Mouse (Mus musculus): ENCODE measurements around the gene Gm36176.
A peak's percentile ranks its signal among the peaks of the same experiment; 100 is the strongest.
"Not testable (repeated sequence)": the region's sequence is repeated elsewhere in the genome, so short reads cannot be mapped to it uniquely, and the experiment has no call there.

Gm36176 gene

DNA sequence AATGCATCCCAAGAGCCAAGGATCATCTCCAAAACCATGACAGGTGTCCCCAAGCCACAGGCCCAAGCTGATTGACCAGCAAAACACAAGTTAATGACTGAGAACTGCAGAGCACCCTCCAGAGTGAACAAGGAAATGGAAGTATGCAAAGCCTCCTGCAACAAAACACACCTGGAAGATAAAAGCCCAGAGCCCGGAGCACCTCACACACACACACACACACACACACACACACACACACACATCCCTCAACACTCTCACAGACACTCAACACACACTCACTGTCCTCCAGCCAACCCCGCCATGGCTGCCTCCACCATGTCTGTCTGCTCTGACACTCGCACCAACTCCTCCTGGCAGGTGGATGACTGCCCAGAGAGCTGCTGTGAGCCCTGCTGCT lies at the start of gene Gm36176:
TSS of gene Gm36176 (plus strand) at position 301 of the 400 bp plus-strand sequence.
- no peak for DNase-seq (ENCODE audit: low read depth in 2 of 2, low spot score in 2 of 2)

GRCm38 (mm10) chr10:77797677-77798076 lies 48.9 kb upstream of the Gm36176 start:
- DNase-seq (ENCODE audit: low read depth in 2 of 2, low spot score in 2 of 2), result no peak

DNA sequence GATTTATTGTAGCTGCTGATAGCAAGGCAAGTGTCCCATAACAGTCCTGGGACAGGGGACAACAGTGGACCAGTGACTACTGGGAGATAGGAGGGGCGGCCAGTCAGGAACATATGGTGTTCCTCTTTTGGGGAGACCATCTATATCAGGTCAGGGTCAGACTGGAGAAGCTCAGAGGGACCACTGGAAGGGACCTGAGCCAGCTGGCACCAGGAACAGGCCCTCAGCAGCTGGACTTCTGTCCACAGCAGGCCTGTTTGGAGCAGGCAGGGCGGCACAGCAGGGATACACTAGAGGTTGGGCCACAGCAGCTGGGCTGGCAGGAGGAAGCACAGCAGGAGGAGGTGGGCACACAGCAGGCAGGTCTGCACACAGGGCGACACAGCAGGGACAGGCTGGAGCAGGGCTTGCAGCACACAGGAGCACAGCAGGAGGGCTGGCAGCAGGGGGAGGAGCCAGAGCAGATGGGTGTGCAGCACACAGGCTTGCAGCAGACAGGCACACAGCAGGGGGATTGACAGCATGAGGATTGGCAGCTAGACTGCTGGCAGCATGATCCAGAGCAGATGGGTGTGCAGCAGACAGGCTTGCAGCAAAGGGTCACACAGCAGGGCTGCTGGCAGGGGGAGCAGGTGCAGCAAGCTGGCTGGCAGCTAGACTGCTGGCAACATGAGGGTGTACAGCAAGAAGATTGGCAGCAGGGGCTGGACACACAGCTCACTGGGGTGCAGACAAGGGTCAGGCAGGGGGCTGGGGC lies 48.3 kb upstream of the Gm36176 start:
- not testable (repeated sequence) for DNase-seq (ENCODE audit: low read depth in 2 of 2, low spot score in 2 of 2)

- DNase-seq (ENCODE audit: low read depth in 2 of 2, low spot score in 2 of 2), result no peak
Observed at GRCm38 (mm10) chr10:77798921-77799508, 47.6 kb upstream of the Gm36176 start, which contains the start of gene Gm19668. Gene Gm19668 (minus strand): TSS chr10:77799133.

GRCm38 (mm10) chr10:77804095-77804494 lies 42.5 kb upstream of the Gm36176 start:
- no peak for DNase-seq (ENCODE audit: low read depth in 2 of 2, low spot score in 2 of 2)

DNA sequence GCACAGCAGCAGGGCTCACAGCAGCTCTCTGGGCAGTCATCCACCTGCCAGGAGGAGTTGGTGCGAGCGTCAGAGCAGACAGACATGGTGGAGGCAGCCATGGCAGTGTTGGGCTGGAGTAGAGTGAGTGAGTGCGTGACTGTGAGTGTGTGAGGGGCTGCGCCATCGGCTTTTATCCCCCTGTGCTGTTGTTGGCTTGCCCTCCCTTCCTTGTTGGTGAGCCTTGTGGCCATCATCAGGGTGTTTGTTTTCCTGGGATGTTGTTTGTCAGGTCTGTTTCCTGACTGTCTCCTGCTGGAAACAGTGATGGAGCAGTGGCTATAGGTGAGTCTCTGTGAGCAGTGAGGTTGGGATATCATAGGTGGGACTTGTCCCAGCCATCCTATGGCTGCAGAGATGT lies 34.9 kb upstream of the Gm36176 start, which contains the start of gene Gm9507:
TSS of gene Gm9507 (minus strand) at position 101 of the 400 bp plus-strand sequence.
- DNase-seq (ENCODE audit: low read depth in 2 of 2, low spot score in 2 of 2), result no peak

DNA sequence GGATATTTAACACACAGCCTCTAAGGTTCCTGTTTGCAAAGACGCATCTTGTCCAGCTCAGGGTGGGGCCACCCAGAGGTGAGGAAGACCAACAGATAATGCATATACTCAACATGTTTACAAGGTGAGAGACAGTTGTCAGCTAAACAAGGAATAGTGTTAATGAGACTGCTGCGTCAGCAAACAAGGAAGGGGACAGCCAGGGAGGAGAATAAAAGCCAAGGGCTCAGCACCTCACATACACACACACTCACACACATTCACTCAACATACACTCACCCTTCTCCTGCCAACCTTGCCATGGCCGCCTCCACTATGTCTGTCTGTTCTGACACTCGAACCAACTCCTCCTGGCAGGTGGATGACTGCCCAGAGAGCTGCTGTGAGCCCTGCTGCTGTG lies 32.2 kb upstream of the Gm36176 start, which contains the start of gene Gm2696:
TSS of gene Gm2696 (plus strand) at position 301 of the 400 bp plus-strand sequence.
- DNase-seq (ENCODE audit: low read depth in 2 of 2, low spot score in 2 of 2), result no peak

DNA sequence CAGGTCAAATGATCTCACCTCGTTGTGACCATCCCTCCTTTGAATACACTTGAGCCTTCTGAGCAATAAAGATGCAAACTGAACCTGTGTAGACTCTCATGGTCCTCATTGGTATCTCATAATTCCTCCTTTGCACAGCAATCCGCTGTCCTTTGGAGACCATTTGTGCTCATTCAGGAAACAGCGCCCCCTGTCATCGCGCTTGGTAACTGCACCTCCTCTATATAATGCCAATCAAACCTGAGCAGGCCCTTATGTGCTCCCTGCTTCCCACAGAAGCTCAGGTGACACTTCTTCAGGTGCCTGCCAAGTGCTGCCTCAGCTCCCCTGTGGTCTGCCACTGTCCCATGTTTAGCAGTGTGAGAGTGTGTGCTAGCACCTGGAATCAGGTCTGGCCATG lies 31.1 kb upstream of the Gm36176 start:
- peak in 1 of 2 experiments; percentile 4 for DNase-seq (ENCODE audit: low read depth in 2 of 2, low spot score in 2 of 2)

DNA sequence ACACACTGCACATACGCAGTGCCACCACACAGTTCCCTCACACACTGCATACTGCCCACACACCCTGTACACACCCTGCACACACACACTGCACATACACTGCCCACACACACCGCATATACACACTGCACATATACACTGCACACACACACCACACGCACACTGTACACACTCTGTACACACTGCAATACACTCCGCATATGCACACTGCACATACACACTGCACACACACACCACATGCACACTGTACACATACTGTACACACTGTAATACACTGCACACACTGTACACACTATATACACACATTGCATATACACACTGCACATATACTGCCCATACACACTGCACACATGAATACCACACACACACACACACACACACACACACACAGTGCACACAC lies 28.1 kb upstream of the Gm36176 start:
- no peak for DNase-seq (ENCODE audit: low read depth in 2 of 2, low spot score in 2 of 2)

DNA sequence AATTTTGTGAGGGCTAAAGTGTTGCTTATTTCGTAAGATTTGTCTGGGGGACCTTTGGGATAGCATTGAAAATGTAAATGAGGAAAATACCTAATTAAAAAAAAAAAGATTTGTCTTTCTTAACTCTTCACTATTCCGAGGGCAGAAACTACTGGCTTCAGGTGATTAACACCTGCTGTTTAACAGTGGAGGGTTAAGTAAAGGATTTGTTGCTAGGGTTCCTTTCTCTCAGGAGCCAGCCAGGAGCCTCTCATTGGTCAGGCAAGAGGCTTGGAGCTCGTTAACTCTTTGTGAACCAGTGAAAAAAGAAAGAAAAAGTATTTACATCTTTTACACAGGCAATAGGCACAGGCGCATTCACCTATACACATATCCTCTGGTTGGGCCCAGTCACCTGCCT lies 27.4 kb upstream of the Gm36176 start:
- DNase-seq (ENCODE audit: low read depth in 2 of 2, low spot score in 2 of 2), result no peak

DNA sequence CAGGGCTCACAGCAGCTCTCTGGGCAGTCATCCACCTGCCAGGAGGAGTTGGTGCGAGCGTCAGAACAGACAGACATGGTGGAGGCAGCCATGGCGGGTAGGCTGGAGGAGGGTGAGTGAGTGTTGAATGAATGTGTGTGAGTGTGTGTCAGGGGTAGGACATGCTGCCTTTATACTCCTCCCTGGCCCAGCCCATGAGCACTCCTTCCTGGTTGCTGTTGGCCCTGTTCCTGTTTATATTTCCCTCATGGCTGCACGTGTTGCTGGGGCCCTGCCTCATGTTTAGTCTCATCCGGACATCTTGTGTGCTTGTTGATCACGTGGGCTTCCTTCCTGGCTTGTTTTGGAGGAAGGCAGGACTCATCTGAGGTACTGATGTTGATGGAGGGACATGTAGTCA lies 19.7 kb upstream of the Gm36176 start, which contains the start of gene Krtap10-4:
TSS of gene Krtap10-4 (minus strand) at position 145 of the 400 bp plus-strand sequence.
- DNase-seq (ENCODE audit: low read depth in 2 of 2, low spot score in 2 of 2), result no peak

DNA sequence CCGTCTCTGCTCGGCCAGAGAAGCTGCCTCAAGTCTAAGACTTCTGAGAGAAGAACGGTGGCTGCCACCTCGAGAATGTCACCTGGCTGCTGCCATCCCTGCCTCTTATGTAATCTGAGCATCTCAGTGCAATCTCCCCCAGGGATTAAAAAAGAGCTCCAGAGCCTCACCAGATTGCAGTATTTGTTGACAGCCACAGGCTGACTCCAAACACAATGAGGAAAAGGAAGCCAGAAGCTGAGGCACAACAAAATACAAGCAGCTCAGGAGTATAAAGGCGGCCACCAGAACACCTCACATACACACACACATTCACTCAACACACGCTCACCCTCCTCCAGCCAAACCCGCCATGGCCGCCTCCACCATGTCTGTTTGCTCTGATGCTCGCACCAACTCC lies 11.0 kb upstream of the Gm36176 start, which contains the start of gene Krtap10-10:
TSS of gene Krtap10-10 (plus strand) at position 301 of the 400 bp plus-strand sequence.
- no peak for DNase-seq (ENCODE audit: low read depth in 2 of 2, low spot score in 2 of 2)

- DNase-seq (ENCODE audit: low read depth in 2 of 2, low spot score in 2 of 2), result no peak
Observed at GRCm38 (mm10) chr10:77839006-77839405, 7.6 kb upstream of the Gm36176 start.

GRCm38 (mm10) chr10:77846961-77847360 lies 358 bp downstream of the Gm36176 start:
- DNase-seq (ENCODE audit: low read depth in 2 of 2, low spot score in 2 of 2), result no peak

DNA sequence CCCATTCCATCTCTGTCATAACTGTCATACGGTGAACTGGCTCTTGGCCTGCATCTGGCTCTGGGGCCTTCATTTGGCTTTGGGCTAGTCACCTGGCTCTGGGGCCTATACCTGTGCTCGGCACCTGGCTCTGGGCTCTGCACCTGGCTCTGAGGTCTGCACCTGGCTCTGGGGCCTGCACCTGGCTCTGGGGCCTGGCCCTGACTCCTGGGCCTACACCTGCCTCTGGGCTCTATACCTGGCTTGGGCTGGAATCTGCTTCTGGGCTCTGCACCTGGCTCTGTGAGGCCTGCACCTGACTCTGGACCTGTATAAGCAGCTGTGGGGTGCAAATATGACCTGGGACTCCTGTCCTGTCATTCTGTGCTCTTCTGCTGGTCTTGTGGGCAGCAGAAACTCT lies 935 bp downstream of the Gm36176 start:
- DNase-seq (ENCODE audit: low read depth in 2 of 2, low spot score in 2 of 2), result no peak

DNA sequence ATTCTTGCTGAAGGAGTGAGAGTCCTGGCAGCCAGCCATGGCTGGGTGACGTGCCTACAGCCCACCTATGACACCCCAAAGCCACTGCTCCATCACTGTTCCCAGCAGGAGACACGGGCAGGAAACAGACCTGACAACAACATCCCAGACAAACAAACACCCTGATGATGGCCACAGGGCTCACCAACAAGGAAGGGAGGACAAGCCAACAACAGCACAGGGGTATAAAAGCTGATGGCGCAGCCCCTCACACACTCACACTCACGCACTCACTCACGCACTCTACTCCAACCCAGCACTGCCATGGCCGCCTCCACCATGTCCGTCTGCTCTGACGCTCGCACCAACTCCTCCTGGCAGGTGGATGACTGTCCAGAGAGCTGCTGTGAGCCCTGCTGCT lies 6.0 kb downstream of the Gm36176 start, which contains the start of gene Gm10318:
TSS of gene Gm10318 (plus strand) at position 301 of the 400 bp plus-strand sequence.
- DNase-seq (ENCODE audit: low read depth in 2 of 2, low spot score in 2 of 2), result no peak

DNA sequence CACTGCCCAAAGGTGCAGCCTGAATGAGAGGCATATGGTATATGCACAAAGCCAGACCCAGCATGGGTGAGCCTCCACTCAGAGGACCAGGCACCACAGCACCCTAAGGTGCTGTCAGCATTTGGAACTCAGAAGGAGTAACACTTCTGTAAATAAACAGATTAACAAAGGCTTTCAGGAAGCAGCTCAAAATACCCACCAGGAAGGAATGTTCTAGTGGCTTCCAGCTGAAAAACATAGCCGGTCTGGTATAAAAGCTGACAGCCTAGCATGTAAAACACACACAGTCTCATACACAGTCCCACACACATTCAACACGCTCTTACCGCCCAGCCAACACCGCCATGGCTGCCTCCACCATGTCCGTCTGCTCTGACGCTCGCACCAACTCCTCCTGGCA lies 15.1 kb downstream of the Gm36176 start, which contains the start of gene Gm3285:
TSS of gene Gm3285 (plus strand) at position 301 of the 400 bp plus-strand sequence.
- DNase-seq (ENCODE audit: low read depth in 2 of 2, low spot score in 2 of 2), result no peak

GRCm38 (mm10) chr10:77864067-77864761 lies 17.6 kb downstream of the Gm36176 start:
- peak; percentile 43 to 60 for DNase-seq (ENCODE audit: low read depth in 2 of 2, low spot score in 2 of 2)

GRCm38 (mm10) chr10:77864762-77865143 lies 18.1 kb downstream of the Gm36176 start:
- DNase-seq (ENCODE audit: low read depth in 2 of 2, low spot score in 2 of 2), result no peak

DNA sequence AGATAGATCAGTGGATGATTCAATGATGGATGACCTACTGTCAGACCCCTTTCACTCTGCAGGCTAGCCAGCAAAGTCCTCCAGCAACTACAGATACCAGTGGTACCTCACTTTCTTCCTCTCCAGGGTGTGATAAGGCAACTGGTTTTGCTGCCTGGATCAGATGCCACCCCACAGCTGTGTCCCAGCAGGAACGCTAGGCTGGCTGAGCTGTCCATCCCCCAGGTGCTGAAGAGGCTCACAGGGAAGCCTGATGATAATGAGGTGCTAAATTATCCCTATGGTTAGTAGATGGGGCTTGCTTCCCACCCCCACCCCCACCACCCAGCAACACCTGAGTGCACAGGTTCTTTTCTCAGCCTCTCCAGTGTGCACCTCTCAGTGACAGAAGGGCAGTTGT lies 20.9 kb downstream of the Gm36176 start:
- no peak for DNase-seq (ENCODE audit: low read depth in 2 of 2, low spot score in 2 of 2)

- DNase-seq (ENCODE audit: low read depth in 2 of 2, low spot score in 2 of 2), result no peak
Observed at GRCm38 (mm10) chr10:77869651-77870050, 23.0 kb downstream of the Gm36176 start.

All from CD8-positive naive resting alpha-beta T cell, adult 2 months (primary cell).